Mouse (Mus musculus) neural tube, embryonic 13.5 days (tissue): Measurements from ENCODE around the gene Cltc. TPM values are rescaled to one million over a fixed set of nuclear protein-coding genes. Genes with fewer than 3 reads are reported as not detected.
"Not testable (repeated sequence)": the region's sequence is repeated elsewhere in the genome, so short reads cannot be mapped to it uniquely, and the experiment has no call there.

ENCODE experiments used
- ATAC-seq: fragments of 200-750 bp; cut with Nextera tagmentation; 2 replicates; pipeline ENCODE4 v1.8.0; 2017; ENCODE audit warnings: low read depth, mild to moderate bottlenecking, moderate TSS enrichment, moderate library complexity
- H3K27ac ChIP-seq: fragments of 300-500 bp; sonication (generic); replicated peaks from 2 replicates; pipeline ENCODE4 v1.5.1; 2015; ENCODE audit warnings: moderate library complexity, mild to moderate bottlenecking, inconsistent platforms
- H3K27me3 ChIP-seq: fragments of 300-500 bp; sonication (generic); 2 replicates; pipeline ENCODE4 v1.6.1; 2015; ENCODE audit warnings: mild to moderate bottlenecking, inconsistent platforms
- H3K36me3 ChIP-seq: fragments of 300-500 bp; sonication (generic); 2 replicates; pipeline ENCODE4 v1.6.1; 2015; ENCODE audit warnings: mild to moderate bottlenecking, inconsistent platforms
- H3K4me1 ChIP-seq: fragments of 300-500 bp; sonication (generic); replicated peaks from 2 replicates; pipeline ENCODE4 v1.6.1; 2015; ENCODE audit warnings: inconsistent platforms
- H3K4me2 ChIP-seq: fragments of 300-500 bp; sonication (generic); 2 replicates; pipeline ENCODE4 v1.6.1; 2015; ENCODE audit warnings: inconsistent platforms, mild to moderate bottlenecking, moderate library complexity
- H3K4me3 ChIP-seq: fragments of 300-500 bp; sonication (generic); 2 replicates; pipeline ENCODE4 v1.5.1; 2015; ENCODE audit warnings: mild to moderate bottlenecking, inconsistent platforms
- H3K9ac ChIP-seq: fragments of 300-500 bp; sonication (generic); 2 replicates; pipeline ENCODE4 v1.6.1; 2015; ENCODE audit warnings: moderate library complexity, mild to moderate bottlenecking, inconsistent platforms
- H3K9me3 ChIP-seq: fragments of 300-500 bp; sonication (generic); 2 replicates; pipeline ENCODE4 v1.6.1; 2016; ENCODE audit warnings: inconsistent platforms
- WGBS: fragments of 180-500 bp; shearing (Covaris S2); methylation state at CpG from one replicate; pipeline ENCODE4 v1.1.7; 2015; 5-methylcytosine and 5-hydroxymethylcytosine counted together
- polyA plus RNA-seq: library from polyadenylated mRNA; unstranded; fragments of >200 nt; fragmentation: Nextera tagmentation; extraction: Ambion mirVana; gene quantifications from 2 replicates; pipeline ENCODE4 v1.2.1, GENCODE M21; 2015

Cltc gene
- polyA plus RNA-seq, result 140 and 158 TPM in 2 replicates

GRCm38 (mm10) chr11:86757480-86758371 is at the start of gene Cltc:
Gene Cltc, minus strand, starts transcription at chr11:86757565.
- ATAC-seq, result peak; percentile 98
- H3K27ac ChIP-seq, result peak within 1 kb of the TSS; percentile 96
- no peaks in the 10 kb centered on the region for H3K9me3 ChIP-seq
- H3K36me3 ChIP-seq, result peaks cover 3% of the 10 kb centered on the region; the same call in 1 of the 2 replicates
- under 1% methylated on average over 73 of the region's 73 CpGs for WGBS
- peak within 1 kb of the TSS; percentile 98 for H3K4me2 ChIP-seq
- peak within 1 kb of the TSS; percentile 95 for H3K4me3 ChIP-seq
- H3K4me1 ChIP-seq, result peaks cover 39% of the 10 kb centered on the region
- H3K27me3 ChIP-seq, result no peaks in the 10 kb centered on the region
- peak within 1 kb of the TSS; percentile 97 for H3K9ac ChIP-seq

- Histone ChIP-seq H3K27me3 (peaks cover 7% of the 10 kb centered on the region; the same call in 1 of the 2 replicates), H3K36me3 (peaks cover 30% of the 10 kb centered on the region), H3K4me3 (peak overlapping the region; percentile 71), H3K9ac (peak overlapping the region; percentile 64), H3K4me2 (peak overlapping the region; percentile 75), H3K9me3 (no peaks in the 10 kb centered on the region), H3K27ac (peak overlapping the region; percentile 85), H3K4me1 (peaks cover 11% of the 10 kb centered on the region)
- WGBS, result under 1% methylated on average over 25 of the region's 25 CpGs
- peak; percentile 94 for ATAC-seq
Observed at GRCm38 (mm10) chr11:86807001-86807477, 49.7 kb upstream of the Cltc start.

GRCm38 (mm10) chr11:86794161-86794560 is 36.8 kb upstream of the Cltc start:
- no peak overlapping the region for H3K4me3 ChIP-seq
- H3K4me1 ChIP-seq, result no peaks in the 10 kb centered on the region
- no peak overlapping the region for H3K27ac ChIP-seq
- H3K9ac ChIP-seq, result no peak overlapping the region
- H3K27me3 ChIP-seq, result no peaks in the 10 kb centered on the region
- no peaks in the 10 kb centered on the region for H3K9me3 ChIP-seq
- peaks cover 77% of the 10 kb centered on the region for H3K36me3 ChIP-seq
- no peak for ATAC-seq
- 92% methylated on average over 1 of the region's 1 CpGs for WGBS
- H3K4me2 ChIP-seq, result no peak overlapping the region

GRCm38 (mm10) chr11:86787436-86787835 is 30.1 kb upstream of the Cltc start:
- peaks cover 80% of the 10 kb centered on the region for H3K36me3 ChIP-seq
- WGBS, result 98% methylated on average over 5 of the region's 5 CpGs
- not testable (repeated sequence) for H3K4me3 ChIP-seq, ATAC-seq, H3K9me3 ChIP-seq, H3K4me2 ChIP-seq, H3K27ac ChIP-seq, H3K27me3 ChIP-seq, H3K9ac ChIP-seq, H3K4me1 ChIP-seq

GRCm38 (mm10) chr11:86785767-86786166 is 28.4 kb upstream of the Cltc start:
- Histone ChIP-seq H3K4me1 (no peaks in the 10 kb centered on the region), H3K4me3 (no peak overlapping the region), H3K27me3 (no peaks in the 10 kb centered on the region), H3K4me2 (no peak overlapping the region), H3K36me3 (peaks cover 81% of the 10 kb centered on the region), H3K27ac (no peak overlapping the region), H3K9me3 (no peaks in the 10 kb centered on the region), H3K9ac (no peak overlapping the region)
- WGBS, result 99% methylated on average over 2 of the region's 2 CpGs
- no peak for ATAC-seq

- no peak overlapping the region for H3K4me3 ChIP-seq
- peaks cover 53% of the 10 kb centered on the region for H3K36me3 ChIP-seq
- H3K4me2 ChIP-seq, result no peak overlapping the region
- no peak overlapping the region for H3K27ac ChIP-seq
- 88% methylated on average over 4 of the region's 4 CpGs for WGBS
- no peaks in the 10 kb centered on the region for H3K27me3 ChIP-seq
- ATAC-seq, result no peak
- H3K9me3 ChIP-seq, result no peaks in the 10 kb centered on the region
- no peak overlapping the region for H3K9ac ChIP-seq
- H3K4me1 ChIP-seq, result no peaks in the 10 kb centered on the region
Observed at GRCm38 (mm10) chr11:86769884-86770283, 12.5 kb upstream of the Cltc start.

- peaks cover 8% of the 10 kb centered on the region; the same call in 1 of the 2 replicates for H3K36me3 ChIP-seq
- no peak overlapping the region for H3K9ac ChIP-seq
- no peaks in the 10 kb centered on the region for H3K4me1 ChIP-seq
- ATAC-seq, result no peak
- no peaks in the 10 kb centered on the region for H3K27me3 ChIP-seq
- no peak overlapping the region for H3K27ac ChIP-seq
- H3K4me3 ChIP-seq, result no peak overlapping the region
- H3K9me3 ChIP-seq, result no peaks in the 10 kb centered on the region
- 94% methylated on average over 2 of the region's 2 CpGs for WGBS
- H3K4me2 ChIP-seq, result no peak overlapping the region
Observed at GRCm38 (mm10) chr11:86764501-86764900, 7.1 kb upstream of the Cltc start.

- 92% methylated on average over 11 of the region's 11 CpGs for WGBS
- ATAC-seq, result not testable (repeated sequence)
Observed at GRCm38 (mm10) chr11:86763127-86763526, 5.8 kb upstream of the Cltc start.

GRCm38 (mm10) chr11:86760357-86760756 is 3.0 kb upstream of the Cltc start:
- H3K36me3 ChIP-seq, result no peaks in the 10 kb centered on the region
- peaks cover 18% of the 10 kb centered on the region for H3K4me1 ChIP-seq
- H3K27me3 ChIP-seq, result no peaks in the 10 kb centered on the region
- no peak overlapping the region for H3K27ac ChIP-seq
- no peak for ATAC-seq
- H3K9ac ChIP-seq, result no peak overlapping the region
- H3K4me3 ChIP-seq, result no peak overlapping the region
- no peak overlapping the region for H3K4me2 ChIP-seq
- H3K9me3 ChIP-seq, result no peaks in the 10 kb centered on the region

More at GRCm38 (mm10) chr11:86763127-86763526, 5.8 kb upstream of the Cltc start:
- not testable (repeated sequence) for H3K27ac ChIP-seq, H3K36me3 ChIP-seq, H3K9ac ChIP-seq, H3K9me3 ChIP-seq, H3K4me2 ChIP-seq, H3K4me3 ChIP-seq, H3K27me3 ChIP-seq, H3K4me1 ChIP-seq

- Histone ChIP-seq H3K27ac (no peak overlapping the region), H3K9me3 (no peaks in the 10 kb centered on the region), H3K4me2 (no peak overlapping the region), H3K27me3 (no peaks in the 10 kb centered on the region), H3K9ac (no peak overlapping the region), H3K4me3 (no peak overlapping the region), H3K4me1 (peaks cover 23% of the 10 kb centered on the region), H3K36me3 (no peaks in the 10 kb centered on the region)
- ATAC-seq, result no peak
- 93% methylated on average over 2 of the region's 2 CpGs for WGBS
Observed at GRCm38 (mm10) chr11:86759886-86760285, 2.5 kb upstream of the Cltc start.

- Histone ChIP-seq H3K4me3 (no peak overlapping the region), H3K4me1 (peaks cover 28% of the 10 kb centered on the region), H3K4me2 (no peak overlapping the region), H3K27ac (peak overlapping the region; percentile 96; the same call in 1 of the 2 replicates), H3K9ac (no peak overlapping the region), H3K9me3 (no peaks in the 10 kb centered on the region), H3K36me3 (no peaks in the 10 kb centered on the region), H3K27me3 (no peaks in the 10 kb centered on the region)
- 98% methylated on average over 1 of the region's 1 CpGs for WGBS
- ATAC-seq, result no peak
Observed at GRCm38 (mm10) chr11:86759226-86759625, 1.9 kb upstream of the Cltc start.

- H3K27me3 ChIP-seq, result no peaks in the 10 kb centered on the region
- H3K27ac ChIP-seq, result peak overlapping the region; percentile 96
- H3K9me3 ChIP-seq, result no peaks in the 10 kb centered on the region
- H3K4me3 ChIP-seq, result peak overlapping the region; percentile 95
- H3K36me3 ChIP-seq, result no peaks in the 10 kb centered on the region
- peaks cover 35% of the 10 kb centered on the region for H3K4me1 ChIP-seq
- peak overlapping the region; percentile 81 for H3K4me2 ChIP-seq
- 32% methylated on average over 6 of the region's 6 CpGs for WGBS
- peak overlapping the region; percentile 97 for H3K9ac ChIP-seq
- no peak for ATAC-seq
Observed at GRCm38 (mm10) chr11:86758559-86758958, 1.2 kb upstream of the Cltc start.
